Mouse (Mus musculus): Measurements from ENCODE around the gene Otulin.
A peak's percentile ranks its signal among the peaks of the same experiment; 100 is the strongest.

Gene Otulin

DNA sequence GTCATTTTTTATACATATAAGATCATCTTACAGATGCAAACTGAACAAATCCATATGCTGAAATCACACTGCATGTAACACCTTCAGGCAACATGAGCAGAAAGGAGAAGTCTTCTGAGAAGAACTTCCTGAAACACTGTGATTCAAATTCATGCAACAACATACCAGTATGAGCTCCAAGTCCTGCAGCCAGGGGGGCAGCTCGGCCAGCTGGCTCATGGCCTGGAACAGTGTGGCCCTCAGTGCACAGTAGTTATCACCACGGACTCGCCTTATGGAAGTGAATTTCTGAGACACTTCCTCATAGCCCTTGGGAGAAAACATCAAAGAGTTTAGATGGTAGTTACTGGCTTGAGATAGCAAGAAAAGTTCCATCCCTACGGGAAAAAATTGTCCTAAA, 14.3 kb downstream of the Otulin start:
- DNase-seq (ENCODE audit: low spot score in 2 of 2) = peak in 1 of 2 experiments; percentile 70

DNA sequence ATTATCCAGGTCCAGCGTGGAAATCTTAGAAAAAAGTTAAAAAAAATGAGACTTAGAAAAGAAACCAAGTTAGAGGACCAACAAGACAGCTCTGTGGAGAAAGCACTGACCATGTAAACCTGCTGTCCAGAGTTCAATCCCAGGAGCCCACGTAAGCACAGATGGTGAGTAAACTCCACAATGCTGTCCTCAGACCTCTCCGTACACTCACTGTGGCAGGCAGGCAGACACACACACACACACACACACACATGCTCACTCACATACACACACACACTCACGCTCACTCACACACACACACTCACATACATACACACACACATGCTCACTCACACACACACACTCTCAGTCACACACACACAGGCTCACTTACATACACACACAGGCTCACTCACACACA, 17.2 kb downstream of the Otulin start:
- DNase-seq (ENCODE audit: low spot score in 2 of 2) = no peak

DNA sequence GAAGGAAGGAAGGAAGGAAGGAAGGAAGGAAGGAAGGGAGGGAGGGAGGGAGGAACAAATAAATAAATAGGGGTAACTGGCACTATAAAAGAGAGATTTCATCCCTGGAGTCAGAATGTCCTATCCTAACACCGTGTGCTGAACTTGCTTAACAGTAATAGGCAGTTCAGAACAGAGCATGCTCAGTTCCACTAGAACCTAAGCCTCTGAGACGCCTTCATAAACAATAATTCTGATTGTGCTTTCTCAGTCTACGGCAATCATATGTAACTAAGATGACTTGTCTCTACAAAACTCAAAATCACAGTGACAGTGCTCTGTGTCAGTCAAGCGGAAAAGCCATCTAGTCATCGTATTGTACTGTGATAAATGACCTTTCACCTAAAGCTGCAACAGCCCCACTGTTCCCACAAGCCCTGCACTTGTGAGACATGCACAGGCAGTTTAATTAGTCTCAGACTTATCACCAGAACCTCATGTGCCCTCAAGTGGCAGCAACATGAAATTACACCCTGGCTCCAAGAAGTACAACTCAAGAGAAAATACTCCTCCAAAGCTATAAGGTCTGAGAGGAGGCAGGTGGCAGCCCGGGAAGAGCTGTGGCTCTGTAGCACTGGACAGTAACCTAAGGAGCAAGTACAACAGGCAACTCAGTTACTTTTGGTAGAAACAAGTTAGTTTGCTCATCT, 17.8 kb downstream of the Otulin start:
- peak; percentile 81 to 82 for DNase-seq (ENCODE audit: low spot score in 2 of 2)

DNA sequence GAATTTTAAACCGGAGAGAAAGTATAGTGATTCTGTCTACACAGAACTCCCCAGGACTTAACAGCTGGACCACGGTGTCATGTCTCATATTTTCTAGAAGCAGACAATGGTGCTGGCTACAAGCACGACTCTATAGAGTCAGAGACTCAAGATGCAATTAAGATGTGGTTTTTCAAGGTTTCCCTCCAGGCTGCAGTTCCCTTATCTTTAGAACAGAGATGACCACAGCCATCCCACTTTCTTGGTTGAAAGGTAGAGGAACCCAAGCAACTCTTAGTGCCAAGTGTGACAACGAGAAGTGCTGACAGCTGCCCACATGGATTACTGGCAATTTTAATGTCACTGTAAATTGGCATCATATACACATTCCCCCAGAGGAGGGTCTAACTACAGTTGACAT, 20.9 kb downstream of the Otulin start:
- no peak for DNase-seq (ENCODE audit: low spot score in 2 of 2)

DNA sequence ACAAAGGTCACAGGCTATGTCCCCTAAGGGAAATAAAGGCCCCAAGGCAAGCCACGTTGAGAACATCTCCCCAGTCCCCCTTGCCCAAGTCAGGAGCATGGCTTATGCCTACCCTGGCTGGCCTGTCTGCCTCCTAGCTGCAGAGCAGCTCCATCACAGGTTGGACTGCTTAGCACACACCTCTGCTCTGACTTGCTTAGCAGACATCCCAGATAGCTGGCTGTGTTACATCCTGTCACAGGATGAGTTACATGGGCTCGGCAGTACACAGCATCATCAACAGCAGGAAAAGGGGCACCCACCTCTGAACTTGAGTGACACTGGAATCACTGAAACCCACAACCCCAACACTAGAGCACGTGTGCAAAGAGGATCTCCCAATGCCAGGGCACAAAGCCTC, 25.2 kb downstream of the Otulin start:
- no peak for DNase-seq (ENCODE audit: low spot score in 2 of 2)

DNA sequence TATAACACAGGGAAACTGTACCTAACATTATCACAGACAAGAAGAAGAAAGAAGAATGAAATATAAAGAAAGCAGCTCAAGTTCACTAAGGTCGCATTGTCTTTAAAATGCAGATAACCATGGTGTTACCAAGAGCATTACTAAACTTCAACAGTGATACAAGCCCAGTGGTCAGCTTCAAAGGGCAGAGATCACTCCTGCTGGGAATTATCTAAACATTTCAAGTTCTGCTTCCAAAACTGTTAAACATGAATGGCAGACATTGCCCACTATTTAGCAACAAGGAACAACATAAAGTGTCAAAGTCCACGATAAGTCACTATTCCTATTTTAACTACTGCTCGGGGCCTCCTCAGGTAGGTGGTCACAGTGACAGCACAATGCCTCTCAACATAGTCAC, 25.9 kb downstream of the Otulin start:
- no peak for DNase-seq (ENCODE audit: low spot score in 2 of 2)

DNA sequence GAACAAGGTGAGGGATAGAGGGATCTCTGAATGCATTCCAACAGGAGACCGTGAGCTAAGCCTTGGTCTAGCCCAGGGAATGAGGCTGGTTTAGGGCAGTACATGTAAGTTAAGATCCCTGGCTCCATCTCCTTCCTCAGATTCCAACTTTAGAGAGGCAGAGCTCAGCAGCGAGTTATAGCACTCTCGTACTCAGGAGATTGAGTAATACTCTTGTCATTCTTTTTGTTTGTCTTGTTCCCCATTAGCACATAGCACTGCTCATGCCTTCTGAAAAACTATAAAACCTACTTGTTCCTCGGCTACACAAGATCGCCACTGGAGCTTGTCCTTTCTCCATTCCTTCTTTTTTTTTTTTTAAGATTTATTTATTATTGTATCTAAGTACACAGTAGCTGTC, 30.0 kb downstream of the Otulin start:
- no peak for DNase-seq (ENCODE audit: low spot score in 2 of 2)

DNA sequence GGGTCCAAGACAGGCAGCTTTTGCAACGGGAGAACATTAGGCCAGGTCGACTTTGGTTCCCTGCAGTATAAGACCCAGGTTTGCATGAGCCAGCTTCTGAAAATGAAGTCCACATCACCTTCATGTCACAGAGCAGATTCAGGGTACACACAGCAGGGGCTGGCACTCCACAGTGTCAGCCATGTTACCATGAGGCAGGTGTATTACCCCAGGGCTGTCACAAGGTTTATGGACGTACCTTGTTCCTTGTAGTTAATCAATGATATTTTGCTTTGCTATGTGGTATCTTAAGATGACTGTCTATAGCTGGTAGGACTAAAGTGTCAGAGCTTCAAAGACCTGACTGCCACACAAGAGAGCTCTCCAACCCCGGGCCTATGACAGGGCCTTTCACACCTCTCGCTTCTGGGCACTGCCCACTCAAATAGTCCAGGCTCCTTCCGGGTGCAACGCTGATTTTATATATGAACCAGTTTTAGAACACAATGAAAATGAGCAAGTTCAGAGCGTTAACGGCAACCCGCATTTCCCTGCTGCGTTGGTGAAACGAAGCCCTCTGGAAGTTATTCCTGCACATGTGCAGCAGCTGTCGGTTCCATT, 31.6 kb downstream of the Otulin start:
- DNase-seq (ENCODE audit: low spot score in 2 of 2) = no peak

DNA sequence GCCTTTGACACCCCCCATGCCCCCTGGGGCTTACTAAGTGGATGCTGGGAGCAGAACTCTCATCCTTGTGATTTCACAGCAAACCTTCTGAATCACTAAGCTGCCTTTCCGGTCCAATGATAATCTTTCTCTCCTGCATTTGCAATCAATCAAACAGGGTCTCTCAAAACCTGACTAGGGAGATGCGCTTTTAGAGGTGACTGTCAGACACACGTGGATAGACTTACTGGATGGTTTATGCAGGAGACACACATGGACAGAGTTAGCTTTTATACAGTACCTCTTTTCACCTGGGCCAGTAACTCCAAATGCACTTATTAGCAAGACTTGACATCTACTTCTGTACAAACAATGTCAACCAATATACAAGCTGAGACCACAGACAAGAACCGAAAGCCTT, 33.0 kb downstream of the Otulin start:
- no peak for DNase-seq (ENCODE audit: low spot score in 2 of 2)

DNA sequence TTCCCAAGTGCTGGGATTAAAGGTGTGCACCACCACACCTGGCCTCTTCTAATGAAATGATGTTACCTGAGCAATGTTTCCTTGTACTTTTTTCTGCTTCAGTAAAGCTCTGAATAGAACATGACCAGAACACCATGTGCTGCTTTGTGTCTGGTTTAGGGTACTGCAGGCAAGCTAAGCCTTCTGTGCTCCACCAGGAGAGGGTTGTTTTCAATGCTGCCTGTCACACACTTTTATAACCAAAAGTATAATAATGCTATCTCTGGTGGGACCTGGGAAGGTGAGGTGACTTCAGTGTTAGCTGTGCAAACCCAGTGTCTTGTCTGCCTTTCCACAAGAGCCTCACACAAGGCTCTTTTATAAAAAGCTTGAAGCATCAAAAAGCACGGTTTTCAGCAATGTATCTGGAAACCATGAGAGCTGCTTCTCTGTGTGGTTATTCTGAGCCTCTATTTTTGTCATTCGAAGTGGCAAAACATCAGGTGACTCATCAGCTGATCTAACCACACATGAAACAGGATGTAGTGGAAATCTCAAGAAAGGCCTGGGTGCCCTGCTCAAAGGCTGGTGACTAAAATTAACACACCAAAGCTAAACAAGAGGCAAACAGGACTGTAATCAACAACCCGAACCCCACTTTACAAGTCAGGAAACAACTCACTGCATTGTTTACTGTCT, 33.9 kb downstream of the Otulin start:
- DNase-seq (ENCODE audit: low spot score in 2 of 2) = no peak

DNA sequence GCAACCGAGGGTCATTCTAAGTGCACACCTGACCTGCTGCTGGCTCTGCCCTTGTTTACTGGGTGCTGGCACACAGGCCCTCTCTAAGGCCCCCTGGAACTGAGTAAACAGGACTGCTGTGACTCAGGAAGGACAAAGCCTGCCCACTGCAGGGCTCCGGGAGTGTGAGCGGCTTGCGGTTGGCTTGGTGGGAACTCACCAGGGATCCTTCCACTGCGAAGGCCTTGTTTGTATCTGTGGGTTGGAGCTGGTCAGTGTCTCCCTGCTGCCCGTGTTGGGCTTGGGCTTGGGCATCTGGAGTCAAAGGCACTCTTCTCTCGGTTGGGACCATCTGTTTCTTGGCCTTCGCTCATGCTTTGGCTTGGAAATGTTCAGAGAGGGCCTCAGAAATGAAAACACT, 34.9 kb downstream of the Otulin start:
- DNase-seq (ENCODE audit: low spot score in 2 of 2) = no peak

DNA sequence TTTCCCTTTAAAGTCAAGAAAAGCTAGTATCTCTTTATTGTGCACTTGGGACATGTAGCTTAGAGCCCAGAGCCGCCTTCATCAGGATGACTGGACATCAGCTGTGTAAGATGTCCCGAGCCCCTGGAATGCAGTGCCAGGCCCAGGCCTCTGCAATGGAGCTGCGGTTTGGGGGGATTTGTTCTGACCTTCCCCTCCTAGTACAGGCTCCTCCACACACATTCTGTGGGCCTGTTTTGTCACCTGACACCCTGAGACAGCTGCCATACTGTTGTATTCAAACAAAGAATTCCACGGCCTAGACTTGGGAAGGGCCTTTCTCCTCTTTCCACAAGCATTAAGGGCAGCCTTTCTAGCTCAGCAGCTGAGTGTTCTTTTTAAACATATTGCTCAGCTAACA, 35.5 kb downstream of the Otulin start:
- DNase-seq (ENCODE audit: low spot score in 2 of 2) = no peak

DNA sequence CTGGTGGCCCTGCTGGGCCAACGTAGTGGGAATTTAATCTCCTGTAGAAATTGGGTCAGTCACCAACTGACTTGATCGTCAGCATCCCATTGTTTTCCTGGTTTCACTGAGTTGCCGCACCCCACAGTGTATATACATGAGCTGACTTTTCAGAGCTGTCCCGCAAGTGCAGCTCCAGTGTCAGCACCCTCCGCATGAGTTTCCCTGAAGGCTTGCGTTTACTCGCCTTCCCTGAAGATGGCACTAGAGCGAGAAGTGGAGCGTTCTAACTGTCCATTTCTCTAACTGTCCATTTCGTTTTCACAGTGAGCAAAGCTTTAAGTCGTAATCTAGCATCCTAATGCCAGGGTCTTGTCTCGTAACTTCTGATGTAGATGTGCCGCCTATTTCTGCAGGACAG, 36.8 kb downstream of the Otulin start:
- DNase-seq (ENCODE audit: low spot score in 2 of 2) = peak in 1 of 2 experiments; percentile 74

DNA sequence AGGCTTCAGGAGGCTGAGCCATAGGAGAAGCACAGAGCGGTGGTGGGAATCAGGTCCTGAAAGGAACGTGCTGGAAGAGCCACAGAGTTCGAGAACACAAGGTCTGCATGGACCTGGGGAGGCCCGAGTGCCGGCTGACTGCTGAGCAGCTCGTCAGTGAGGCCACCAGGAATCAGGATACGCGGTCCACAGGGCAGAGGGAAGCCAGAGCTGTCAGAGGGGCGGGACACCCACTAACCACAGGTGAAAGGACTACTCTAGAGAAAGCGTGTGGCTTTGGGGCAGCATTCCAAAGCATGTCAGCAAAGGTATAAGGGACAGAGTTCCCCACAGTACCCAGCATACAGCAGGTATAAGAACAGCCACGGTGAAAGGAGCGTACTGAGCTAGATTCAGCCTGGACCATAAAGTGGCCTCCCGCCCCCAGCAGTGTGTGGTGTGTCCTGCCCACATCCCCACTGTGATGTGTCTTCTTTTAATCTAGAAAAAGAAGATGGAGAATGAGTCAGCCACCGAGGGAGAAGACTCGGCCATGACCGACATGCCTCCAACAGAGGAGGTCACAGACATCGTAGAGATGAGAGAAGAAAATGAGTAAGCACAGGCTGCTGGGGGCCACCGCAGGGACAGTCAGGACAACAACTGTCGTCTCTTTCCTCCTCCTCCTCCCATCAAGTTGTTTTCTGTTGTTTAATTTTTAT, 37.7 kb downstream of the Otulin start:
- DNase-seq (ENCODE audit: low spot score in 2 of 2) = peak in 1 of 2 experiments; percentile 22

DNA sequence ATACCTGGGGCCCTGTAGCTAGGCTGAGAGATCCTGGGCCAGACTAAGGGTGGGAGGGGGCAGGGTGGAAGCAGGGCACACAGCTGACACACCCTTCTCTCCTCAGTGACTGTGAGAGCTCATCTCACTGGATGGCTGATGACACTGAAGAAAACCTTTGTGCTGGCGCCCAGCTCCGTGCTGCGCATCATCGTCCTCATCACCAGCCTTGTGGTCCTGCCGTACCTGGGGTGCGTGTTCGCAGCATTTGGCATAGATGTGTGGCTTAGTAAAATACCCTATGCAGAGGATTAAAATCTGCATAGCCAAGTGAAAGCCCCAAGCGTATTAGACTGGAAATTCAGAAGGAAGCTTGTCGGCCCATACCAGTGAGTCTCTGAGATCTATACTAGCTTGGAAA, 39.7 kb downstream of the Otulin start:
- DNase-seq (ENCODE audit: low spot score in 2 of 2) = no peak

DNA sequence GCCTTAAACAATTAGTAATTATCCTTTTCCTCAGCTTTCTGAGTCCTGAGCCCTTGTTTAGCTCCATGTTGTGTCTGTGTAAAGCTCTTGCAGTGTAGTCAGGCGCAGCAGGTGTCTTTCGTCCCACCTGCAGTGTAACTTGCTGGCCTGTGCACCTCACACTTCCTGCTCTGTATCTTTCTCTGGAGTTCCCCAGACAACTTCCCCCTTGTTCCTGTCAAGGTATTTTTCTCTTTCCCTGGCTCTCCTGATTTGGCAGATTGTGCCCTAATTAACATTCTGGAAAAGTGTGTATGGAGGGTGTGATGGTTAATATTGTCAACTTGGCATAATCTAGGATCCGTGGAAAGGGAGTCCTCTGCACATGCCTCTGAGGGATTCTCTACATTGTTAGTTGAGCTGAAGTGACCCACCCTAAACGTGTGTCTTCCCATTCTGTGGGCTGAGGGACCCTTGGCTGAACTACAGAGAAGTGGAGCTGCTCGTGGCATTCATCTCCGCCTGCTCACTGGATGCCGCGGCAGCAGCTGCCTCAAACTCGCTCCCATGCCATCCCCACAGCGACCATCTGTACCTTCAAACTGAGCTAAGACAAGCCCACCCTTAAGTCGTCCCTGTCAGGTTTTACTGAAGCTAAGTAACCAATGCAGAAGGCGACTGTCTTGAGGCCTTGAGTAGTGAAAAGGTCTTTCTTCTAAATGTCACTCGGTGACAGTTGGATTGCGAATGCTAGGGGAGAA, 42.2 kb downstream of the Otulin start:
- DNase-seq (ENCODE audit: low spot score in 2 of 2) = peak in 1 of 2 experiments; percentile 37

DNA sequence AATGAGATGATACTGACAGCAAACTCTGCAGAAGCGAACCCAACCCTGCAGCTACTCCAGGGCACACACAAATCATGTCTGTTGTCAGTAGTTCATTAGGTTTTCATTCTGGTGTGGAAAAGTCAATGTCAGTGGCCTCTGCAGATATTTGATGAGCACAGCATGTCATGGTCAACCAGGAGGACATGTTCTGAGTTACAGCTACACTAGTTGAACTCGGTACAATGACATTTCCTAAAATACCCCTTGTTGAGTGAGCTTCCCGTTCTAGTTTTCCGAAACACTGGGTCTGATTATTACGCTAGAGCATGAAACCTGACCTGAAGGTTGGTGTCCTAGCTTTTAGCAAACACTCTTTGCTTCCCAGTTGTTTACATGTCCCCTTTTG, 44.4 kb downstream of the Otulin start:
- DNase-seq (ENCODE audit: low spot score in 2 of 2) = no peak

DNA sequence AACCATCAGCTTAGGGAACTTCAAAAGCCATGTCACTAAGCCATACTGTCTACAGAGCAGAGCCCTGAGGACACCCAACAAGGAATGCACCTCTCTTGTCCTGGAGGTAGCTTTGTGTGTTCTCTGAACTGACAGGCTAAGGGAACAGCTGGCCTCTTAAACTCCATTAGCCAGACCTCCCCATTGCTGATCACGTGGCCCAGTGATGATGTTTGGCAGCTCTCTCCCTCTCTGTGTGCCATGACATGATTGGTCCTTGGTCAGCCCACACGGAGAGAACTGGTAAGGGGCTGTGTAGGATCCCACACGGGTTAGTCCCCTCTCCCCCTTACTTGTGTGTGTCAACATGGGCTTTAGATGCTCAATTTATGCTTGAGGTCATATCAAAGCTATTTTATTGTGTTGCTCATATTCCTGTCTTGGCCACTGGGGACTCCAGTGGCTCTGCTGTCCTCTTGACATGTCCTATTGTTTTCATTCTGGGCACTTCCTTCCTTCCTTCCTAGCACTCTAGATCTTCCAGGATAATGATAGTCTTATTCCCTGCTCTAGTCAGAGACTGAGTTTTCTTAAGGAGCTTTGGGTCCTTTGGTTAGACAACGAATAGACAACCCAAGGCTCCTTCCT, 44.9 kb downstream of the Otulin start:
- DNase-seq (ENCODE audit: low spot score in 2 of 2) = no peak

DNA sequence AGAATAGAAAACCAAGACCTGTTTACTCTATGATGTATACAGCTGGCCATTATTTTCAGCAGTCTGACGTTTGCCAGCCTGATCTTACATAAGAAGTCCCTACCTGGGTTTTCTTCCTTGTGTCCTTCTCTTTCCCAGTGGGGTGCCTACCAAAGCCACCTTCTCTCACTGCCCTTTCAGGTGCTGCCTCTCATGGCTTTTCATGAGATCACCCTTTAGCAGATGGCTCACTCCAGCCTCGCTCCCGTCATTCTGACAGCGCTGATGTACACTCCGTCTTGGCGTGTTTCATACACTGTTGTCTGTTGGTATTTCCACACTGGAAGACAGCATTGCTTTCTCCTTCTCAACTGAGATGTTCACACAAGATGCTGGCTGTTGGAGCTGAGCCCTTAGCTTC, 46.9 kb downstream of the Otulin start:
- DNase-seq (ENCODE audit: low spot score in 2 of 2) = no peak

DNA sequence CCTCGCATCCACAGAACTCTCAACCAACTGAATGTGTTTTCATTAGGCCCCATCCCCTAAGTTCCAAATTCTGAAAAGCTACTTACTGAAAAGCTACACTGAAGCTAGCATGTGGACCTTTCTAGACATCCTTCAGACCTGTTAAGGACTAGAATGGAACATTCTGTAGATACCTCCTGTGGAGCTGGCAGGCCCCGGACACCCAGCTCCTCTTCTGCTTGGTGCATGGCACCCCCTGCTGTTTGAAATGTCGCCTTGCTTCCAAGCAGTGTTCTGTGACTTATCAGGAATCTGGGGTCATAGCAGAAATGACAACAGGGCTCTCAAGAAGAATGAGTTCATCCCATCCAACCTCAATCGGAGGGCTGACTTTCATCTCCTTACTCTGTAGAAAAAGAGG, 47.5 kb downstream of the Otulin start:
- peak in 1 of 2 experiments; percentile 72 for DNase-seq (ENCODE audit: low spot score in 2 of 2)

DNA sequence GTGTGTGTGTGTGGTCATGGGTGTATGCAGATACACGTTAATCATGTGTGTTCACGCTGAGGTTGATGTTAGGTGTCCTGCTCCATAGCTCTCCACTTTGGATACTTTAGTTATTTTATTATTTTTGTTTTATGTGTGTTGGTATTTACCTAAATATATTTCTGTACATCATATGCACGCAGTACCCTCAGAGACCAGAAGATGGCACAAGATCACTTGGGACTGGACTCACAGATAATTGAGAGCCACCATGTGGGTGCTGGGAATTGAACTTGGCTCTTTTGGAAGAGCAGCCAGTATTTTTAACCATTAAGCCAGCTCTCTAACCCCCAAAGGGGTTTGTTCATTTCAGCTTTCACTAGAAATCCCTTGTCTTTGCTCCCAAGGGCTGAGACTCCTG, 48.1 kb downstream of the Otulin start:
- DNase-seq (ENCODE audit: low spot score in 2 of 2) = no peak

DNA sequence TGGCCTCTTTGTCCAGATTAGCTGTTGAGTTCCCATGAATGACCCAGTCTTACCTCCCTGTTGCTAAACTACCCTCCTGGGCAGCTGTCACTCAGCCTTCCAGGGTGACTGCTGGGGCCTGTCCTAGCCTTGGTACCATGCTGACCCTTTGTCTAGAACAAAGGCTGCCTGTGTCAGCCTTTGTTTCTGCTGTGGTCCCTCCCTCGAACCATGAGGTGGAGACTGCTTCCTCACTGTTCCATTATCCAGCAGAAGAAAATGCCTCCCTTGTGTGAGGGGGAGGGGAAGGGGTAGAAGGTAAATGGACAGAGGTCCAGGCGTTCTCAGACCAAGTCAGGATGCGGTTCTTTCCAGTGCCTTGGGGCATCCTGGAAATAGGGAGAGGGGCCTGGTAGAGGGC, 48.9 kb downstream of the Otulin start:
- DNase-seq (ENCODE audit: low spot score in 2 of 2) = no peak

Measured in right cerebral cortex, postnatal 10 days (tissue).